Mouse (Mus musculus): ENCODE results near the gene Brwd1. TPM values are rescaled to one million over a fixed set of nuclear protein-coding genes. Genes with fewer than 3 reads are reported as not detected.
A peak's percentile ranks its signal among the peaks of the same experiment; 100 is the strongest.
"Not testable (repeated sequence)": the region's sequence is repeated elsewhere in the genome, so short reads cannot be mapped to it uniquely, and the experiment has no call there.

Gene Brwd1
- polyA plus RNA-seq, 1 experiment from 2014 or later, result 74.5 TPM

DNA sequence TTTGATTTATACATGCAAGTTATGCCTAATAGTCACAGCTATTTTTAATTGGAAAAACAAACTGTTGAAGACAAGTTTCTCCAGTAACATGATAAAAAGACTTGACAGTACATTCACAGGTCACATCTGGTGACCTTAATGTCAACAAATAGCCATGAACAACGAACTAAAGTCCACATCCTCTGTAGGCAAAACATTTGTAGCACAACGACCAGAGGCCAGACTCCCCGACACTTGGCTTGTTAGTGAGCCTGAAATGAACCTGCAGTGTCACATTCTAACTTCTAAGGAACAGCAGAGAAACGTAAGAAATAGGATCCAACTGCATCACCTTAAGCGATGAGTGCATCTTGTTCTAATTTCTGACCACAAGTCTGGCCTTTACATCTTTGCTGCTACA is 89.7 kb downstream of the Brwd1 start:
- no peak overlapping the region for H3K9ac ChIP-seq (replicated peaks; ENCODE audit: low read length)
- no peaks in the 10 kb centered on the region for H3K9me3 ChIP-seq (ENCODE audit: low read length)
- WGBS, result 60% methylated on average over 5 of the region's 5 CpGs

DNA sequence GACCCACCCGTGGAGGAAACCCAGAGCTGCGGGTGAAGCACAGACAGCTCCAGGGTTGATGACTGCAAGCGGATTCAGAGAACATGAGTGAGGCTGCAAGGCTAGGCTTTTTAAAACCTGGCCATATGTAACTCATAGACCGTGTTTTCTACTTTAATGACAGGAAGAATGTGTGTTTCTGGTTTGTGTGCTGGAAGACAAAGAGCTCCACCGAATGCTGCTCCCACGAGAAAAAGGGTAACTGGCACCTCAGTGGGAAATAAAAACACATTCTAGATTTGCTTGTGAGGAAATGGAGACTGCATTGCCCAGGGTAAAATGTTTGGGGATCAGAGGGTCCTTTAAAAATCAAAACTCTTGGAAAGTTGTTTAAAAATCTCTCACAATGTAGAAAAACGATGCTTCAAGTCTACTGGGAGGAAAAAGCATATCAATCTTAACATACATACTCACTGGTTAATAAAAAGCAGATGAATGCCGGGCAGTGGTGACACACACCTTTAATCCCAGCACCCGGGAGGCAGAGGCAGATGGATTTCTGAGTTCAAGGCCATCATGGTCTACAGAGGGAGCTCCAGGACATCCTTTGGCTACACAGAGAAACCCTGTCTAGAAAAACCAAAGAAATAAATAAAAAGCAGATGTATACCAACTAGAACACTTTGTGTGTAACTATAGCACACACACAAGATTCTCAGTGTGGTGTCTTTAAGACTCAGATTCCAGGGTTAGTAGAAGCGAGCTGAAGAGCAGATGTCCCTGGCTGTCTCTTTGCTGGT is 91.0 kb downstream of the Brwd1 start:
- H3K4me3 ChIP-seq (ENCODE audit: low read length), result peak overlapping the region; percentile 79
- no peaks in the 10 kb centered on the region for H3K9me3 ChIP-seq (ENCODE audit: low read length)
- peaks cover 27% of the 10 kb centered on the region for H3K36me3 ChIP-seq (ENCODE audit: insufficient read depth, low read length)
- H3K4me2 ChIP-seq (replicated peaks; ENCODE audit: low read depth, low read length), result peak overlapping the region; percentile 81
- H3K27ac ChIP-seq (ENCODE audit: low read length), result peak overlapping the region; percentile 87
- no peak for ATAC-seq (ENCODE audit: low FRiP score, low TSS enrichment)
- H3K27me3 ChIP-seq (ENCODE audit: insufficient read depth, low read length), result no peaks in the 10 kb centered on the region
- 9% methylated on average over 10 of the region's 10 CpGs for WGBS
- H3K9ac ChIP-seq (replicated peaks; ENCODE audit: low read length), result peak overlapping the region; percentile 88
- peaks cover 12% of the 10 kb centered on the region for H3K4me1 ChIP-seq (ENCODE audit: insufficient read depth, low read length)

More for the DNA sequence above, 89.7 kb downstream of the Brwd1 start:
- no peak overlapping the region for H3K27ac ChIP-seq (ENCODE audit: low read length)
- no peak overlapping the region for H3K4me2 ChIP-seq (replicated peaks; ENCODE audit: low read depth, low read length)
- no peak overlapping the region for H3K4me3 ChIP-seq (ENCODE audit: low read length)
- H3K4me1 ChIP-seq (ENCODE audit: insufficient read depth, low read length), result peaks cover 12% of the 10 kb centered on the region
- H3K36me3 ChIP-seq (ENCODE audit: insufficient read depth, low read length), result peaks cover 24% of the 10 kb centered on the region
- no peaks in the 10 kb centered on the region for H3K27me3 ChIP-seq (ENCODE audit: insufficient read depth, low read length)
- no peak for ATAC-seq (ENCODE audit: low FRiP score, low TSS enrichment)

DNA sequence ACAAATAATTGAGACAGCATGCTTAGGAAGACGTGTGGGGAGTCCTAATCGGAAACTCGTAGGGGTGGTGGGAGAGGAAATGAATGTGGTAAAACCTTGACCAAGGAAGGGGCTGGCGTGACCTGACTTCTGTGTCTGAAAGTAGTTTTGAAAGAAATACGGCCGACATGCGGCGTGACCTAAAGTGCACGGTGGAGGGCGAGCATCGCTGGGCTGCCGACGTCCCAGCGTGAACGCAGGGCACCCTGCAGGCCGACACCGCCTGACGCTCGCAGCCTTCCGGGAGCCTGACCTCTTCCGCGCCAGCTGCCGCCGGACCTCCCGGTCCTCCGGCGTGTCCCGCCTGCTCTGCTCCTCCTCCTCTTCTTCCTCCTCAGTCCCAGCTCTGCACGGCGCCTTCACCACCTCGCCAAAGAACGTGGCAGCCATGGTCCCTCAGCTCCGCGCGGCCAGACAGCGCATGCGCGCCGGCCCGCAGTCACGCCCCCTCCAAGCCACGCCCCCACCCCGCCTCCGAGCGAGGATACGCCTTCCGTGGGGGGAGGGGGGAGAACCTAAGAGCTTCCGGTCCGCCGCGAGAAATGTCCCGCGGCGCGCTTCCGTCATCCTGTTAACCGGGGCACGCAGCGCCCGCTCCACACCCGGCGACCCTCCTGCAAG is 91.7 kb downstream of the Brwd1 start, which contains the start of gene Psmg1:
Gene Psmg1, minus strand, starts transcription at position 499 of the 660 bp plus-strand sequence.
- Histone ChIP-seq H3K4me3 (ENCODE audit: low read length) (peak within 1 kb of the TSS; percentile 79), H3K4me1 (ENCODE audit: insufficient read depth, low read length) (peaks cover 12% of the 10 kb centered on the region), H3K27me3 (ENCODE audit: insufficient read depth, low read length) (no peaks in the 10 kb centered on the region), H3K36me3 (ENCODE audit: insufficient read depth, low read length) (peaks cover 28% of the 10 kb centered on the region), H3K4me2 (replicated peaks; ENCODE audit: low read depth, low read length) (peak within 1 kb of the TSS; percentile 81), H3K9ac (replicated peaks; ENCODE audit: low read length) (peak within 1 kb of the TSS; percentile 89), H3K9me3 (ENCODE audit: low read length) (no peaks in the 10 kb centered on the region), H3K27ac (ENCODE audit: low read length) (peak within 1 kb of the TSS; percentile 87)
- WGBS, result under 1% methylated on average over 54 of the region's 62 CpGs
- peak; percentile 95 for ATAC-seq (ENCODE audit: low FRiP score, low TSS enrichment)

DNA sequence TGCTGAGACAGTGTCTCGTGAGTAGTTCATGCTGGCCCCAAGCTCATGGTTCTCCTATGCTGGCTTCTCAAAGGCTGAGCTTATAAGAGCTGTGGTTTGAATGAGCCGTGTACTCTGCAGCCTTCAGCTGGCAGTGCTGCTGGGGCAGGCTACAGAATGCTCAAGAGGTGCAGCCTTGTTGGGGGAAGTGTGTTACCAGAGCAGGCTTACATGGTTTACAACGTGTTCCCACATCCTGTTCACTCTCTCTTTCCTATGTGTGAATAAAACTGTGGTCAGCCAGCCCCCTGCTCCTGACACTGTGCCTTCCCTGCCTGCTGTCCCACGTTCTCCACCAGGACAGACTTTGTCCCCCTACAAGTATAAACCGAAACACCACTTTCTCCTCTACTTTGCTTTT is 97.4 kb downstream of the Brwd1 start:
- WGBS, result 88% methylated on average over 5 of the region's 5 CpGs
- H3K4me2 ChIP-seq (replicated peaks; ENCODE audit: low read depth, low read length), result no peak overlapping the region
- no peak for ATAC-seq (ENCODE audit: low FRiP score, low TSS enrichment)
- H3K9me3 ChIP-seq (ENCODE audit: low read length), result no peaks in the 10 kb centered on the region
- no peaks in the 10 kb centered on the region for H3K27me3 ChIP-seq (ENCODE audit: insufficient read depth, low read length)
- no peak overlapping the region for H3K27ac ChIP-seq (ENCODE audit: low read length)
- peaks cover 2% of the 10 kb centered on the region for H3K4me1 ChIP-seq (ENCODE audit: insufficient read depth, low read length)
- peaks cover 48% of the 10 kb centered on the region for H3K36me3 ChIP-seq (ENCODE audit: insufficient read depth, low read length)
- H3K4me3 ChIP-seq (ENCODE audit: low read length), result no peak overlapping the region
- H3K9ac ChIP-seq (replicated peaks; ENCODE audit: low read length), result no peak overlapping the region

DNA sequence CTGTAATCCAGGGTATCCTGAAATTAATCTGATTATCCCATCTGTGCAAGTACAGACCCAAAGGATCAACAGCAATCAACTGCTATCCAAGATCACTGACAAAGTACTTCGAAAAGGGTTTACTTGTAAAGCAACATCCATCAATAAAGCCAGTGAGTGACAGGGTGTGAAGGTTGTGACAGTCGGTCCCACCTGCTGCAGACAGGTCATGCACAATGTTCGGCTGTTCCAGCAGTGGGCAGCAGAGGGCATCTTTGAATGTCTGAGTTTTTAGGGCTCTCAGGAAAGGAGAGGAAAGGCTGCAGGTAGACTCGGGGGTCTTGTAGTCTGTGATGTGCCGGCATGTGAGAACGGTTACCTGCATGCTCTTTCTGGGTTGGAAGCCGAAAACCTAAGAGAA is 98.7 kb downstream of the Brwd1 start:
- H3K9ac ChIP-seq (replicated peaks; ENCODE audit: low read length), result no peak overlapping the region
- peaks cover 45% of the 10 kb centered on the region for H3K36me3 ChIP-seq (ENCODE audit: insufficient read depth, low read length)
- H3K27me3 ChIP-seq (ENCODE audit: insufficient read depth, low read length), result no peaks in the 10 kb centered on the region
- H3K9me3 ChIP-seq (ENCODE audit: low read length), result no peaks in the 10 kb centered on the region
- H3K4me3 ChIP-seq (ENCODE audit: low read length), result no peak overlapping the region
- no peak for ATAC-seq (ENCODE audit: low FRiP score, low TSS enrichment)
- H3K4me1 ChIP-seq (ENCODE audit: insufficient read depth, low read length), result no peaks in the 10 kb centered on the region
- no peak overlapping the region for H3K27ac ChIP-seq (ENCODE audit: low read length)
- WGBS, result 77% methylated on average over 7 of the region's 7 CpGs
- H3K4me2 ChIP-seq (replicated peaks; ENCODE audit: low read depth, low read length), result no peak overlapping the region

DNA sequence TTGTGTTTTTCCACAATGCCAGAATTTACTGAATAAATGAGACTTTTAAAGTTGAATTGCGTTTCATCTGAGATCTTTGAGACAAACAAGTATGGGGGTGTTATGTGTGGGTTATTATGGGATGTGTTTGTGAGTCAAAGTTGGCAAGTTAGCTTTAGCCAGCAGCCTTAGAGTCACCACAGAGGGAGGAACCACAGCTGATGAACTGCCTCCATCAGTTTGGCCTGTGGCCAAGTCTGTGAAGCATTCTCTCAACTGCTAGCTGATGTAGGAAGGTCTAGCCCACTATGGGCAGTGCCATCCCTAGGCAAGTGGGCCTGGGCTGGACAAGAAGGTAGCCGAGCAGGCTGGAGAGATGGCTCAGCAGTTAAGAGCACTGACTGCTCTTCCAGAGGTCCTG is 111.5 kb downstream of the Brwd1 start:
- no peak for ATAC-seq (ENCODE audit: low FRiP score, low TSS enrichment)

DNA sequence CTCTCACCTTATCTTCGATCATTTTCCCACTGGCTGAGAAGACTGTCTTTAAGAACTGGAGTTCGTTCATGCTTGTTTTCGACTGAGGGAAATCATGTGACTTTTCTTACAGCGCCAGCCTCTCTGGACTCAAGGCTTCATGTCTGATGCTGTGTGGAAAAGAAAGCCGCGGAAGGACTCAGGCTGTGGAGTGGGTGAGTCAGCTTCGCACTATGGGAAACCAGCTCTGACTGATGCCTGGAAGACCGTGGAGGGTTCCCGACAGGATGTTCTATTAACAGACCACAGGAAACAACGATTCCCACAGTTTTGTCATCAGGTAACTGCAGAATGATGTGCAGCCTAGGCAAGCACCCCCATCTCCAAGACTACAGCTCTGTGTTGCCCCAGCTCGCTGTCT is 114.9 kb downstream of the Brwd1 start:
- 79% methylated on average over 11 of the region's 11 CpGs for WGBS
- ATAC-seq (ENCODE audit: low FRiP score, low TSS enrichment), result no peak

More for the DNA sequence above, 111.5 kb downstream of the Brwd1 start:
- Histone ChIP-seq H3K27ac (ENCODE audit: low read length) (no peak overlapping the region), H3K27me3 (ENCODE audit: insufficient read depth, low read length) (no peaks in the 10 kb centered on the region), H3K4me2 (replicated peaks; ENCODE audit: low read depth, low read length) (no peak overlapping the region), H3K9me3 (ENCODE audit: low read length) (no peaks in the 10 kb centered on the region), H3K4me3 (ENCODE audit: low read length) (no peak overlapping the region), H3K4me1 (ENCODE audit: insufficient read depth, low read length) (0 out of 2 replicates have a peak, but pooled peaks cover 5% of the 10 kb centered on the region), H3K36me3 (ENCODE audit: insufficient read depth, low read length) (no peaks in the 10 kb centered on the region), H3K9ac (replicated peaks; ENCODE audit: low read length) (no peak overlapping the region)
- WGBS, result 95% methylated on average over 2 of the region's 2 CpGs

DNA sequence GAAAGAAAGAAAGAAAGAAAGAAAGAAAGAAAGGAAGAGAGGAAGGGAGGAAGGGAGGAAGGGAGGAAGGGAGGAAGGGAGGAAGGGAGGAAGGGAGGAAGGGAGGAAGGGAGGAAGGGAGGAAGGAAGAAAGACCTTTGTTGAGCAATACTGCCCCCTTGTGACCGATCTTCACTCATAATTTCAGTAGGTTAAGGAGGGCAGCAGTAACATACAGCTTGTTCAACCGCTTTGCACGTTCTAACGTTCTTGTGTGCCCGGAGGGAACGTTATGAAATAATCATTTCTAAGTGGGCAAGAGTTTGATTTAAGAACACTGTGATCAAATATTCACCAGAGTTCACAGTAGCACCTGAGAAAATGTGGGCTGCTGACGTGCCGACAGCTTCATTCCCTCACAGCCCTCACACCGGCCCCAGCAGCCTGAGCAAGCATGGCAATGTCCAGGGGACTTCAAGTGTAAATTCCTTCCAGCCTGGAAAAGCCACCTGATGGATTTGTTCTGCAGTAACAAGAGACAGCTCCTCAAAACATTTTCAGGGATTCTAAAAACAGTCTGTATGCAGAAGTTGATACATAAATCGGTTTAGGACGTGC is 117.8 kb downstream of the Brwd1 start:
- H3K36me3 ChIP-seq (ENCODE audit: insufficient read depth, low read length), result no peaks in the 10 kb centered on the region
- H3K27ac ChIP-seq (ENCODE audit: low read length), result no peak overlapping the region
- no peaks in the 10 kb centered on the region for H3K27me3 ChIP-seq (ENCODE audit: insufficient read depth, low read length)
- H3K4me1 ChIP-seq (ENCODE audit: insufficient read depth, low read length), result no peaks in the 10 kb centered on the region
- H3K9me3 ChIP-seq (ENCODE audit: low read length), result no peaks in the 10 kb centered on the region
- no peak overlapping the region for H3K4me3 ChIP-seq (ENCODE audit: low read length)
- H3K9ac ChIP-seq (replicated peaks; ENCODE audit: low read length), result no peak overlapping the region
- ATAC-seq (ENCODE audit: low FRiP score, low TSS enrichment), result no peak
- WGBS, result 35% methylated on average over 11 of the region's 11 CpGs
- no peak overlapping the region for H3K4me2 ChIP-seq (replicated peaks; ENCODE audit: low read depth, low read length)

More for the DNA sequence above, 114.9 kb downstream of the Brwd1 start:
- Histone ChIP-seq H3K27me3 (ENCODE audit: insufficient read depth, low read length) (no peaks in the 10 kb centered on the region), H3K27ac (ENCODE audit: low read length) (no peak overlapping the region), H3K4me2 (replicated peaks; ENCODE audit: low read depth, low read length) (no peak overlapping the region), H3K9me3 (ENCODE audit: low read length) (no peaks in the 10 kb centered on the region), H3K4me3 (ENCODE audit: low read length) (no peak overlapping the region), H3K36me3 (ENCODE audit: insufficient read depth, low read length) (no peaks in the 10 kb centered on the region), H3K4me1 (ENCODE audit: insufficient read depth, low read length) (0 out of 2 replicates have a peak, but pooled peaks cover 5% of the 10 kb centered on the region), H3K9ac (replicated peaks; ENCODE audit: low read length) (no peak overlapping the region)

DNA sequence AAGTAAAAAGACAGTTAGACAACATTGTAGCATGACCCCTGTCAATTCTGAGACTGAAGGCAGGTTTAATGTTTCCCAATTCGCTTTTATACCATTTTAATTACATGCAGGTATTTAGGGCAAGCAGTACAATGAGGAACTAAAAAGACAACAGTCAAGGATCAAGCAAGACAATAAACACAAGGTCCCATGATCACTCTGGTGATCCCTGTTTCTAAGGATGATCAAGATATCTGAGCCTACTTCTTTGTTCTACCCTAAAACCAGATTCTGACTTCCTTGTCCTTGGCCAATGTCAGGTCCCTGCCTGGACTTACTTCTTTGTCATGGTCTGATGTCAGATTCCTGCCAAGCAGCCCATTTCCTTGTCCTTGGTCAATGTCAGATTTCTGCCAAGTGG is 120.8 kb downstream of the Brwd1 start:
- not testable (repeated sequence) for H3K9me3 ChIP-seq (ENCODE audit: low read length); H3K27ac ChIP-seq (ENCODE audit: low read length); H3K4me2 ChIP-seq (replicated peaks; ENCODE audit: low read depth, low read length); H3K9ac ChIP-seq (replicated peaks; ENCODE audit: low read length); ATAC-seq (ENCODE audit: low FRiP score, low TSS enrichment); H3K4me1 ChIP-seq (ENCODE audit: insufficient read depth, low read length); H3K27me3 ChIP-seq (ENCODE audit: insufficient read depth, low read length); H3K4me3 ChIP-seq (ENCODE audit: low read length); H3K36me3 ChIP-seq (ENCODE audit: insufficient read depth, low read length)
- 67% methylated on average over 1 of the region's 1 CpGs for WGBS
